Mouse (Mus musculus): ENCODE measurements at regions not wholly inside any gene's neighbourhood (a gene's known extent, or its start where the extent isn't known, plus 50 kb on each side); places are given as distances from the start of the nearest gene placed in this dataset.

DNA sequence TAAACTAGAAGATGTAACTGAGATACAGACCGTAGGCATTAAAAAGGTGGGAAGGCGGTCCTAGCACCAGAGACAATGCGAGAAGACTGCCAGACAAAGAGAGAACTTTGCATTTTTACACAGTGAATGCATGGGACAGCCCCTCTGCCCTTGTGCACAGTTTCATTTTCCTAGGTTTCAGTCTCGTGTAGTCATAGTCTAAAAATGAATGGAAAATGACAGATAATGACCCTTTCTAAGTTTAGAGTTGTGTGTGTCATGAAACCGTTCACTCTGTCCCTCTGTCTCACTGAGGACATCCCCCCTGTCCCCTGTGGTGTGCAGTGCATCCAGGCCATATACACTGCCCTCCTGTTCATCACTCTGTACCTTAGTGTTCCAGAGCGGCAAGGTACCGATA is 64.6 kb upstream of the Rap1b start:
- H3K4me1 ChIP-seq (ENCODE audit: control insufficient read depth, insufficient read depth, low read length) = no peaks in the 10 kb centered on the region; the same call in 1 of the 2 replicates
- H3K4me3 ChIP-seq (ENCODE audit: insufficient read depth, low read length) = no peak overlapping the region
- TF ChIP-seq CTCF (IDR thresholded peaks at IDR 0.05; ENCODE audit: borderline replicate concordance, insufficient read depth, low read length) (no peak), POLR2A (IDR thresholded peaks at IDR 0.05; ENCODE audit: low read depth, low read length) (no peak)
- H3K27ac ChIP-seq (ENCODE audit: insufficient read depth, low read length) = no peak overlapping the region

DNA sequence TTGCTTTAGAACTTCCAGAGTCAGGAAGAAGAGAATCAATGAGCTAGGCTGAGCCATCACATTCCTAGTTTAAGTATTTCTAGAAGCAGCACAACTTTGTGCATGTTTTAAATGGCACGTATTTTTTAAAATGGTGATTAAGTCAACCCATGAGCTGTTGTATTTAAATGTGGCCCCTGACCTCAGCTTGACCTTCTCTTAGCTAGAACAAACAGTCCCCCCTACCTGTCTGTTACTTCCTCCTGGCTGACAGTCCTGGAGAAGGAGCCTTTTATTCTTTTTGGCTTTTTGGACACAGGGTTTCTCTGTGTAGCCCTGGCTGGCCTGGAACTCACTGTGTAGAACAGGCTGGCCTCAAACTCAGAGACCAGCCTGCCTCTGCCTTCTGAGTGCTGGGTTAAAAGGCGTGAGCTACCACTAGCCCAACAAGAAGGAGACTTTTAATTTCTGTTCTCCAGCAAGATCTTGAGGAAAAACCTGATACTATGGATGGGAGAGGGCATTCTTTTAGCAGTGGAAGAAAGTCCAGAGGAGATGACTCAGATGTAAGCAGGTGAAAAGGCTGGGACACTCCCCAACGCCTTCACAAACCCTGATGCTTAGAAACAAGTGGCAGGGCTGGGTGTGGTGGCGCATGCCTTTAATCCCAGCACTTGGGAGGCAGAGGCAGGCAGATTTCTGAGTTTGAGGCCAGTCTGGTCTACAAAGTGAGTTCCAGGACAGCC is 69.3 kb upstream of the Rap1b start:
- H3K4me3 ChIP-seq (ENCODE audit: insufficient read depth, low read length) = no peak overlapping the region
- H3K27ac ChIP-seq (ENCODE audit: insufficient read depth, low read length) = no peak overlapping the region
- H3K4me1 ChIP-seq (ENCODE audit: control insufficient read depth, insufficient read depth, low read length) = no peaks in the 10 kb centered on the region
- no peak for TF ChIP-seq CTCF (IDR thresholded peaks at IDR 0.05; ENCODE audit: borderline replicate concordance, insufficient read depth, low read length)
- no peak for TF ChIP-seq POLR2A (IDR thresholded peaks at IDR 0.05; ENCODE audit: low read depth, low read length)

DNA sequence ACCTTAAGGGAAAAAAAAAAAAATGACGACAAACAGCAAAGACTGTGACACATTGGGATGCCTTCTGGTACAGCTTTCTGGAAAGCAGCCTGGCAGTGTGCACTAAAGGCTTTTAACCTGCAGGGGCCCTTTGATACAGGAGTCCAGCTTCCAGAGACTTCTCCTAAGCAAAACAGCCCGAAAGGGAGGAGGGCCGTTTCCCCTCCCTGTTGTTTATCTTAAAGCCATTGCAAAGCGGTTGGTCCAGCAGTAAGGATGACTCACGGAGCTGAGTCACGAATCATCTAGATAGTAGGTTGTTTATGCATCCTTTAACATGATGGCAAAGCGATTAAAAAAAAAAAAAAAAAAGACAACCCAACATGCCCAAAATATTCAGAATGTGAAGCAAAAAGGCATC is 70.4 kb upstream of the Rap1b start:
- Histone ChIP-seq H3K4me3 (ENCODE audit: insufficient read depth, low read length) (no peak overlapping the region), H3K4me1 (ENCODE audit: control insufficient read depth, insufficient read depth, low read length) (no peaks in the 10 kb centered on the region), H3K27ac (ENCODE audit: insufficient read depth, low read length) (no peak overlapping the region)
- TF ChIP-seq CTCF (IDR thresholded peaks at IDR 0.05; ENCODE audit: borderline replicate concordance, insufficient read depth, low read length) = no peak
- no peak for TF ChIP-seq POLR2A (IDR thresholded peaks at IDR 0.05; ENCODE audit: low read depth, low read length)

DNA sequence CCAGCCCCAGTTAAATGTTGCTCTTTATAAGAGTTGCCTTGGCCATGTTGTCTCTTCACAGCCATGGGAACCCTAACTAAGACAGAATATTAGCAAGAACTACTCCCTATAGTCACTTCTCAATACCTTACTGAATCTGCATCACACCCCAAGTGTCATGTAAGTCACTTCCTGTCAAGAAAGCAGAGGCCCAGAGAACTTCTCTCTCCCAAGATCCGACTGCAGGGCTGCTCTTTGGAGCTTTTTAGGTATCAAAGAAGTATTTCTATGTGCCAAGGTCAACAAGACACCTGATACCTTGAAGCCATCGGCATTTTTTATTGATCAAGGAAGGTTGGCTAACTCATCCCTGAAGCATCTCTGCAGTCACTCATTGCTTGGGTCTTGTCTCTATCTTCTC is 72.0 kb upstream of the Rap1b start:
- Histone ChIP-seq H3K4me3 (ENCODE audit: insufficient read depth, low read length) (no peak overlapping the region), H3K27ac (ENCODE audit: insufficient read depth, low read length) (no peak overlapping the region), H3K4me1 (ENCODE audit: control insufficient read depth, insufficient read depth, low read length) (no peaks in the 10 kb centered on the region)
- no peak for TF ChIP-seq CTCF (IDR thresholded peaks at IDR 0.05; ENCODE audit: borderline replicate concordance, insufficient read depth, low read length)

DNA sequence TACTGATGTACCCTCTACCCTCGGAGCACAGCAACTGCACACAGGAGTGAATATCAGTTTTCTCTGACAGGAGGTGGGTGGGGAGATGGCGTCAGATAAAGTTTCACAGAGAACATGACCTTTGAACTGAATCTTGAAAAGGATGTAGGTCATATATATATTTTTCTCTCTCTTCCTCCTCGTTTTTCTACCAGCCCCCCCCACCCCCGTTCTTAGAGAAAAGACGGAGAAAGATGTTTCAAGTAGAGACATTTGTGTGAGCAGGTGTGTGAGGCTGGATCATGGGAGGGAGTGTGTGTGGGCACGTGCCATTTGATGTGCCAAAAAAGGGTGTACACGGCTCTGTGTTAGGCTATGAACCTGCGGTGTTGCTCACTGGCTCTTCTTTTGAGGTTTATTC is 72.8 kb upstream of the Rap1b start:
- Histone ChIP-seq H3K4me3 (ENCODE audit: insufficient read depth, low read length) (no peak overlapping the region), H3K4me1 (ENCODE audit: control insufficient read depth, insufficient read depth, low read length) (no peaks in the 10 kb centered on the region), H3K27ac (ENCODE audit: insufficient read depth, low read length) (no peak overlapping the region)
- TF ChIP-seq CTCF (IDR thresholded peaks at IDR 0.05; ENCODE audit: borderline replicate concordance, insufficient read depth, low read length) (no peak), POLR2A (IDR thresholded peaks at IDR 0.05; ENCODE audit: low read depth, low read length) (no peak)

DNA sequence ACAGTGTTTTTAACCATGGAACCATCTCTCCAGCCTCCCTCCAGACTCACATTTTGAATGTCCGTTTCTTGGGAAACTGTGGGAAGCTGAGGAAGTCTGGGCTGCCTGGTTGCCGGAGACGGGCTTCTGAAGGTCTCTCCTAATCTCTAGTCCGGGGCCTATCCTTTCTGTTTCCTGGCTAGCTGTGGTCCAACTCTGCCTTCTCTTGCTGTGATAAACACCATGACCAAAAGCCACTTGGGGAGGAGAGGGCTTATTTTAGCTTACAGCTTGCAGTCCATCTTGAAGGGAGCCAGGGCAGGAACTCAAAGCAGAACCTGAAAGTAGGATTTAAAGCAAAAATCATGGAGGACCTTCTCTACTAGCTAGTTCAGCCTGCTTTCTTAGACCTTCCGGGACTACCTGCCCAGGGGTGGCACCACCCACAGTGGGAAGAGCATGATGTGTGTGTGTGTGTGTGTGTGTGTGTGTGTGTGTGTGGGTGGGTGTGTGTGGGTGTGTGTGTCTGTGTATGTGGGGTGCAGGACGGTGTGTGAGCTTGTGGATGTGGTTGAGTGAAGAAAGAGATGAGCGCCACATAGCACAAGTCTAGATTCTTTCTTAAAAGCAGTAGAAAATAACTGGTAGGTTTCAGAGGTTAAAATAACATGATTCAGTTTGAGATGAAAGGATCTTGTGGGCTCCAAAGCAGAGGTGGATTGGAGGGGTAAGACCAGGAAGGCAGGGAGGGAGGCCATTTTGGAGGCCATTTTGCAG is 73.5 kb upstream of the Rap1b start:
- TF ChIP-seq CTCF (IDR thresholded peaks at IDR 0.05; ENCODE audit: borderline replicate concordance, insufficient read depth, low read length) = no peak
- no peak for TF ChIP-seq POLR2A (IDR thresholded peaks at IDR 0.05; ENCODE audit: low read depth, low read length)
- no peaks in the 10 kb centered on the region for H3K4me1 ChIP-seq (ENCODE audit: control insufficient read depth, insufficient read depth, low read length)
- H3K4me3 ChIP-seq (ENCODE audit: insufficient read depth, low read length) = no peak overlapping the region
- no peak overlapping the region for H3K27ac ChIP-seq (ENCODE audit: insufficient read depth, low read length)

DNA sequence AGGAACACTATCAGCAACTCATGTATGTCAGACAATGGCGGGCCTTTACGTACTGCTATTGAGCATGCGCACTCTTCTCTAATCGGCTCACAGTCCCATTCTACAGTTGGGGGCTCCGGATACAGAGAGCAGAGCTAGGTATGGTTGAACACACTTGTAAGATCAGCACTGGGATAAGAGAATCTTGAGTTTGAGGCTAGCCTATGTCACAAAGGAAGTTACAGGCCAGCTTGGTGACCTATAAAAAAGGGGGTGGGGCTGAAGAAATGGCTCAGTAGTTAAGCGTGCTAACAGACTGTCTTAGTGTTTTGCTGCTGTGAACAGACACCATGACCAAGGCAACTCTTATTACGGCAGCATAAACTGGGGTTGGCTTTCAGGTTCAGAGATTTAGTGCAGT is 79.4 kb upstream of the Rap1b start:
- no peak for TF ChIP-seq CTCF (IDR thresholded peaks at IDR 0.05; ENCODE audit: borderline replicate concordance, insufficient read depth, low read length)
- H3K27ac ChIP-seq (ENCODE audit: insufficient read depth, low read length) = no peak overlapping the region
- H3K4me1 ChIP-seq (ENCODE audit: control insufficient read depth, insufficient read depth, low read length) = no peaks in the 10 kb centered on the region
- H3K4me3 ChIP-seq (ENCODE audit: insufficient read depth, low read length) = no peak overlapping the region

DNA sequence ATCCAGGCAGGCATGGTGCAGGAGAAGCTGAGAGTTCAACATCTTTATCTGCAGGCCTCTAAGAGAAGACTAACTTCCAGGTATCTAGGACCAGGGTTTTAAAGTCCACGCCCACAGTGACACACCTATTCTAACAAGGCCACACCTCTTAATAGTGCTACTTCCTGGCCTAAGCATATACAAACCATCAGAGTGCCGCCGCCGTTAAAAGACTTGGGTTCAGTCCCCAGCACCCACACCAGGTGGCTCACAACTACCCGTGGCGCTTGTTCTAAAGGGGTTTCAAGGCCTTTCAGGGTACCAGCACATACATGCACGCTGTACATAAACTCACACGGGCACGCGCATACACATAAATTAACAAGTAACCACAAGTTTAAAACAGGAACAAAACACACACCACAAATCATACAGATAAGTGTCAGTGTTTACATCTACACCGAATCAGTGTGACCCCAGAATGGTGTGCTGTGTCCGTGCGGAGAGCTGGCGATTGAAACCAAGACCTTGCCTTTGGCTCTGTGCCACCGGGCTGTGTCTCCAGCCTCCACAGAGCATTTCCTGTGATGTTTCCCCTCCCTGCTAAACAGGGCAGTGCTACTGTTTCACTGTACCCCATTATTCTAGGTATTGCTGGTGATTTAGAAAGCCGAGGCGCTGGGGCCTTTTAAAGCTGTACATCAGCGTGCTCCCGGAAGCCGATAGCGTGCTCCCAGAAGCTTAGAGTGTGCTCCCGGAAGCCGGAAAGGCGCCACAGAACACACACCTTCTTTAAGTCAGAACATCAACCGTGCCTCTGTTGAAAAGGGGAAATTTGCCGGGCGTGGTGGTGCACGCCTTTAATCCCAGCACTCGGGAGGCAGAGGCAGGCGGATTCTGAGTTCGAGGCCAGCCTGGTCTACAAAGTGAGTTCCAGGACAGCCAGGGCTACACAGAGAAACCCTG is 80.0 kb upstream of the Rap1b start:
- TF ChIP-seq CTCF (IDR thresholded peaks at IDR 0.05; ENCODE audit: borderline replicate concordance, insufficient read depth, low read length) (no peak), POLR2A (IDR thresholded peaks at IDR 0.05; ENCODE audit: low read depth, low read length) (no peak)
- Histone ChIP-seq H3K4me1 (ENCODE audit: control insufficient read depth, insufficient read depth, low read length) (no peaks in the 10 kb centered on the region), H3K4me3 (ENCODE audit: insufficient read depth, low read length) (no peak overlapping the region), H3K27ac (ENCODE audit: insufficient read depth, low read length) (no peak overlapping the region)

DNA sequence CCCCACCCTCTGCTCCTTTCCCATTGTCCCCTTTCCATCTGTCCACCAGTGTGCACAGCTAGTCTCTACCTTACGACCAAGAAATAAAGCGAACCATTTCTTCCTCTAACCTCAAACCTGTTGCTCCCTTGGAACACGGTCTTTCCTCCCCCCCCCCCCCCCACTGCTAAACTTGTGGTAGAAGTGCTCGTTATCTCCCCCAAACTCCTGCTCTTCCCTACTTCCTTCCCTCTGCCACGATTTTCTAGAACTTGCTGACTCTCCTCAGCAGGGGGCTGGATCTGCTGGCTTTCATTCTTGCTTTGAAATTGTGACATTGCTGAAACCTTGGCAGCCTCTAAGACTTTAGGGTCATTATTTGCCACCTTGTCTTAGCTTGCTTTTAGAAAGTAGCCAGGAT is 83.2 kb upstream of the Rap1b start:
- TF ChIP-seq CTCF (IDR thresholded peaks at IDR 0.05; ENCODE audit: borderline replicate concordance, insufficient read depth, low read length) (no peak), POLR2A (IDR thresholded peaks at IDR 0.05; ENCODE audit: low read depth, low read length) (no peak)
- Histone ChIP-seq H3K4me1 (ENCODE audit: control insufficient read depth, insufficient read depth, low read length) (no peaks in the 10 kb centered on the region), H3K27ac (ENCODE audit: insufficient read depth, low read length) (no peak overlapping the region), H3K4me3 (ENCODE audit: insufficient read depth, low read length) (no peak overlapping the region)

Measured in embryonic fibroblast, embryonic 13.5 days (primary cell).